12 mouse cellular contexts compared by ENCODE assay signal in the genomic region with DNA sequence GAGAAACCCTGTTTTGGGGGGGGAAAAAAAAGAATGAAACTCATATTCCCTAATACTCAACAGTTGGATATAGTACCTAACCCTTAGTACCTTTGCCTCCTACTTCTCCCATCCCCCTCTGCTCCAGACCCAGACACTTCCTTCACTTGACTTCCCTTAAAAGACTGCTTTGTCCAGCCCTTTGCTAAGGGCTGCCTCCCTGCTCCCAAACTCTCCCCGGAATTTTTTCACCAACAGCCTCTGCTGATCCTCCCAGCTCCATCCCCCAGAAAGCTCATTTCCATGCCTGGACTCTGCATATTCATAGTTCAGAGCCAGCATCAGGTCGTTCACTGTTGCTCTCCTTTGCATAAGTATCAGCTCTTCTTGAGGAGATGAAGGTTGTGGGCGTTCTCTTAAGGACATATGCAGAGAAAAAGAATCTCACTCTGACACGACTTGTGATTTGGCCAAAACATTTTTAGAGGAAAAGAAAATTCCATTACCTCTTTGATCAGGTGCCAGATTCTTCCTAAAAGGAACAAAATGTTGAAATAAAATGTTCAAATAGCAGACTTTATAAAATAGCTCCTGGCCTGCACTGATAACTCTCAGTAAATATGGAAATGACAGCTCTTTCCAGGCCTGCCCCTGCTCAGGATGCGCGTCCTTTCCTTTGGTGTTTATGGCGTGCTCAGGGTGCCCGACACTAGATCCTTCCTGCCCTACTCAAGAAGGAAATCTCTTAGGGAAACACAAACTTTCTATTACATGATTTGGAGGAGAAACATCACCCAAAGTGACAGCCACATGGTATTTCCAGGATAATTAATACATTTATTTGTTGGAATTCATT.
DNase-seq lines count a peak whose midpoint lies in the region; ATAC-seq and TF ChIP-seq lines count a peak whose summit lies in the region.
"Had no signal": no experiment of that assay in that cellular context is flagged by ENCODE, and none has a peak within 500 bp of the region (broad histone marks: within the 10 kb centered on the region; RNA-seq: fewer than 3 reads in every experiment).

No protein-coding gene starts in this region.

- H3K9ac ChIP-seq in heart, adult 2 months (ENCODE audit: low read depth, low read length), result no peak overlapping the region
- H3K9ac ChIP-seq in lung, embryonic 14.5 days, result no peak overlapping the region
- no peak overlapping the region for H3K9ac ChIP-seq in kidney, postnatal 0 days (ENCODE audit: low read depth, low read length)
- no peak overlapping the region for H3K9ac ChIP-seq in midbrain, embryonic 13.5 days (replicated peaks)
- H3K9ac ChIP-seq: forebrain, embryonic 15.5 days; stomach, embryonic 15.5 days had no signal

- no peak overlapping the region for H3K4me2 ChIP-seq in lung, embryonic 14.5 days
- no peak overlapping the region for H3K4me2 ChIP-seq in kidney, postnatal 0 days (ENCODE audit: low read length)
- no peak overlapping the region for H3K4me2 ChIP-seq in midbrain, embryonic 13.5 days (replicated peaks)
- H3K4me2 ChIP-seq: forebrain, embryonic 15.5 days; stomach, embryonic 15.5 days had no signal

- no peak for ATAC-seq in lung, embryonic 14.5 days (ENCODE audit: insufficient read depth)
- no peak for ATAC-seq in kidney, postnatal 0 days (replicated peaks; ENCODE audit: low FRiP score, low read depth)
- ATAC-seq in inflammation-experienced regulatory T-cells, adult 6 months, result no peak
- ATAC-seq in midbrain, embryonic 13.5 days, result no peak
- ATAC-seq: forebrain, embryonic 15.5 days; intestine, embryonic 16.5 days had no signal

- H3K27me3 ChIP-seq in heart, adult 2 months (ENCODE audit: control insufficient read depth, insufficient read depth, low read length), result no peaks in the 10 kb centered on the region
- no peaks in the 10 kb centered on the region for H3K27me3 ChIP-seq in lung, embryonic 14.5 days (ENCODE audit: insufficient read depth, low read length)
- H3K27me3 ChIP-seq in kidney, postnatal 0 days (ENCODE audit: insufficient read depth, low read length), result no peaks in the 10 kb centered on the region
- H3K27me3 ChIP-seq in midbrain, embryonic 13.5 days, result no peaks in the 10 kb centered on the region
- H3K27me3 ChIP-seq: forebrain, embryonic 15.5 days; stomach, embryonic 15.5 days had no signal

- no peak for TF ChIP-seq CTCF in heart, adult 2 months (IDR thresholded peaks at IDR 0.05)
- no peak for TF ChIP-seq CTCF in lung, embryonic 14.5 days (IDR thresholded peaks at IDR 0.05; ENCODE audit: low read depth)
- TF ChIP-seq CTCF in lung, adult 2 months (IDR thresholded peaks at IDR 0.05; ENCODE audit: insufficient read depth, low read length), result no peak
- TF ChIP-seq CTCF in kidney, postnatal 0 days (IDR thresholded peaks at IDR 0.05; ENCODE audit: low read depth), result no peak

- no peaks in the 10 kb centered on the region for H3K79me2 ChIP-seq in heart, adult 2 months (replicated peaks; ENCODE audit: control insufficient read depth, insufficient read depth, low read length)

- no peak for TF ChIP-seq POLR2A in heart, adult 2 months (IDR thresholded peaks at IDR 0.05; ENCODE audit: insufficient read depth, low read depth, low read length)
- no peak for TF ChIP-seq POLR2A in lung, adult 2 months (IDR thresholded peaks at IDR 0.05; ENCODE audit: borderline replicate concordance, extremely low read depth, low read depth, low read length)

- no peak for TF ChIP-seq EP300 in heart, adult 2 months (IDR thresholded peaks at IDR 0.05; ENCODE audit: insufficient read depth, low read depth, low read length)

- H3K9me3 ChIP-seq in lung, embryonic 14.5 days (ENCODE audit: low read depth, low read length), result no peaks in the 10 kb centered on the region
- H3K9me3 ChIP-seq in kidney, postnatal 0 days (replicated peaks; ENCODE audit: low read length), result no peaks in the 10 kb centered on the region
- H3K9me3 ChIP-seq in midbrain, embryonic 13.5 days, result no peaks in the 10 kb centered on the region
- H3K9me3 ChIP-seq: forebrain, embryonic 15.5 days; stomach, embryonic 15.5 days had no signal

- peaks cover 8% of the 10 kb centered on the region for H3K36me3 ChIP-seq in heart, adult 2 months (ENCODE audit: control insufficient read depth, insufficient read depth, low read length)
- no peaks in the 10 kb centered on the region for H3K36me3 ChIP-seq in lung, embryonic 14.5 days (ENCODE audit: insufficient read depth)
- H3K36me3 ChIP-seq in kidney, postnatal 0 days (ENCODE audit: insufficient read depth, low read length), result no peaks in the 10 kb centered on the region
- no peaks in the 10 kb centered on the region for H3K36me3 ChIP-seq in midbrain, embryonic 13.5 days
- H3K36me3 ChIP-seq: forebrain, embryonic 15.5 days; stomach, embryonic 15.5 days had no signal

- 35% methylated on average over 8 of the region's 8 CpGs for WGBS in heart, adult 2 months
- WGBS in lung, embryonic 14.5 days, result 36% methylated on average over 8 of the region's 8 CpGs
- WGBS in lung, adult 2 months, result 28% methylated on average over 8 of the region's 8 CpGs
- WGBS in kidney, postnatal 0 days, result 47% methylated on average over 8 of the region's 8 CpGs
- 49% methylated on average over 8 of the region's 8 CpGs for WGBS in midbrain, embryonic 13.5 days

- no peak for DNase-seq in heart, adult 2 months
- DNase-seq in heart, adult 8-10 months (ENCODE audit: low spot score), result no peak
- DNase-seq in lung, embryonic 14.5 days, result peak; percentile 60
- no peak for DNase-seq in lung, adult 2 months
- DNase-seq in kidney, postnatal 0 days (ENCODE audit: low spot score), result peak; percentile 46
- DNase-seq in lung, postnatal 4 days, result peak; percentile 21 to 44
- DNase-seq: right cerebral cortex, postnatal 14 days had no signal

- no peak overlapping the region for H3K4me3 ChIP-seq in heart, adult 2 months
- no peak overlapping the region for H3K4me3 ChIP-seq in lung, embryonic 14.5 days (ENCODE audit: low read depth, low read length)
- no peak overlapping the region for H3K4me3 ChIP-seq in lung, adult 2 months (replicated peaks; ENCODE audit: extremely low read depth, low read depth, low read length)
- no peak overlapping the region for H3K4me3 ChIP-seq in kidney, postnatal 0 days (replicated peaks; ENCODE audit: low read depth, low read length)
- no peak overlapping the region for H3K4me3 ChIP-seq in midbrain, embryonic 13.5 days (replicated peaks)
- H3K4me3 ChIP-seq: forebrain, embryonic 15.5 days; stomach, embryonic 15.5 days had no signal

- intact Hi-C loops in heart, adult 2 months (cut with DNase I), result no loop called here

- H3K4me1 ChIP-seq in heart, adult 2 months (ENCODE audit: control insufficient read depth, insufficient read depth, low read length), result peaks cover 16% of the 10 kb centered on the region
- no peaks in the 10 kb centered on the region for H3K4me1 ChIP-seq in lung, embryonic 14.5 days (ENCODE audit: insufficient read depth)
- H3K4me1 ChIP-seq in lung, adult 2 months (ENCODE audit: control insufficient read depth, insufficient read depth, low read length), result peaks cover 11% of the 10 kb centered on the region
- peaks cover 20% of the 10 kb centered on the region; the same call in 1 of the 2 replicates for H3K4me1 ChIP-seq in kidney, postnatal 0 days (replicated peaks; ENCODE audit: insufficient read depth, low read length)
- H3K4me1 ChIP-seq in midbrain, embryonic 13.5 days (replicated peaks), result peaks cover 23% of the 10 kb centered on the region

- H3K27ac ChIP-seq in heart, adult 2 months, result peak overlapping the region; percentile 53
- no peak overlapping the region for H3K27ac ChIP-seq in lung, embryonic 14.5 days (ENCODE audit: low read depth)
- no peak overlapping the region for H3K27ac ChIP-seq in kidney, postnatal 0 days
- no peak overlapping the region for H3K27ac ChIP-seq in midbrain, embryonic 13.5 days
- H3K27ac ChIP-seq: forebrain, embryonic 15.5 days; stomach, embryonic 15.5 days had no signal

Comparison
In these comparisons a context has a peak if more than half of its experiments do, and no peak if none do; other contexts are left out.
1. DNase-seq: peak in lung, embryonic 14.5 days (single experiment), kidney, postnatal 0 days (single experiment) and lung, postnatal 4 days (2 of 2); none in heart, adult 2 months (0 of 2), heart, adult 8-10 months (single experiment) and lung, adult 2 months (single experiment).